In the genomic region with DNA sequence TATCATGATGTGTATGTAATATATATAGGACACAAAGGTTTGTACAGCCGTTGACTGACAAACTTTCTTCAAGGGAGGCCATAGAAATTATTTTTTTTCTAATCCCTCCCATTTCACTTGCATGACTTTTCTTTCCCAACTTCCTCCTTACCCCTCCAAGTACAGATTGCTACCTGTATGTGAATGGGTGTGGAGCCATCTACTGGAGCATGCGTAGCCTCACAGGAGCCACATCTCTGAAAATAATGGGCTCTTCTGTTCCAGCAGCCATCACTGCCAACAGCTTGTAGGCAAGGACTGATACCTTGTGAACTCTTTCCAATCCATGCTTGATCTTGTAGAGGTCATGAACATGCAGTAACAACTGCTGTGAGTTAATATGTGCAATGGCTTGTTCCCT, we compare ENCODE assay signal across 24 mouse cellular contexts. TPM values are rescaled to one million over a fixed set of nuclear protein-coding genes. Genes with fewer than 3 reads are reported as not detected.
"Had no signal": no experiment of that assay in that cellular context is flagged by ENCODE, and none has a peak within 500 bp of the region (broad histone marks: within the 10 kb centered on the region; RNA-seq: fewer than 3 reads in every experiment).

No protein-coding gene starts in this region.

RNA-seq across cellular contexts. Expression of gene Clec4d, which starts 13.0 kb away (rescaled TPM):
- total RNA-seq: layer of hippocampus, adult 8-10 months; layer of hippocampus, postnatal 10 days; layer of hippocampus, postnatal 36 days; left cerebral cortex, adult 2 months; left cerebral cortex, postnatal 10 days; left cerebral cortex, postnatal 36 days had no signal
- polyA plus RNA-seq: midbrain, embryonic 12.5 days; midbrain, embryonic 15.5 days; myocyte; neural tube, embryonic 13.5 days; small intestine, adult 2 months; testis, adult 2 months had no signal

RNA-seq across cellular contexts. Expression of gene Clec4n, which starts 19.2 kb away (rescaled TPM):
- total RNA-seq: layer of hippocampus, adult 8-10 months; layer of hippocampus, postnatal 10 days; layer of hippocampus, postnatal 36 days; left cerebral cortex, adult 2 months; left cerebral cortex, postnatal 10 days; left cerebral cortex, postnatal 36 days had no signal
- polyA plus RNA-seq: myocyte had no signal

RNA-seq across cellular contexts. Expression of gene Clec4e, which starts 40.8 kb away (rescaled TPM):
- total RNA-seq: layer of hippocampus, adult 8-10 months; layer of hippocampus, postnatal 10 days; layer of hippocampus, postnatal 36 days; left cerebral cortex, adult 2 months; left cerebral cortex, postnatal 10 days; left cerebral cortex, postnatal 36 days had no signal
- polyA plus RNA-seq: kidney, embryonic 15.5 days; limb, embryonic 11.5 days; liver, adult 2 months; lung, embryonic 14.5 days; midbrain, embryonic 12.5 days; midbrain, embryonic 15.5 days; myocyte; neural tube, embryonic 13.5 days; small intestine, adult 2 months; testis, adult 2 months had no signal

RNA-seq across cellular contexts. Expression of gene Vmn2r19, which starts 59.3 kb away (rescaled TPM):
- total RNA-seq: layer of hippocampus, adult 8-10 months; layer of hippocampus, postnatal 10 days; layer of hippocampus, postnatal 36 days; left cerebral cortex, adult 2 months; left cerebral cortex, postnatal 10 days; left cerebral cortex, postnatal 36 days; liver, adult 2 months had no signal
- polyA plus RNA-seq: kidney, embryonic 15.5 days; limb, embryonic 11.5 days; limb, embryonic 14.5 days; liver, adult 2 months; liver, embryonic 13.5 days; liver, embryonic 16.5 days; lung, embryonic 14.5 days; lung, postnatal 0 days; macrophage; midbrain, embryonic 12.5 days; midbrain, embryonic 15.5 days; myocyte; neural tube, embryonic 13.5 days; small intestine, adult 2 months; spleen, adult 2 months; stomach, embryonic 16.5 days; urinary bladder, adult 2 months had no signal
